Mouse (Mus musculus) myocyte (in vitro differentiated cells): ENCODE data around the gene Pla2g2d. TPM values are rescaled to one million over a fixed set of nuclear protein-coding genes. Genes with fewer than 3 reads are reported as not detected.

ENCODE experiments used
- H3K27me3 ChIP-seq: one replicate; pipeline ENCODE4 v1.6.1; 2011; ENCODE audit not compliant: control insufficient read depth, insufficient read depth, insufficient read length
- H3K36me3 ChIP-seq: one replicate; pipeline ENCODE4 v1.6.1; 2011; ENCODE audit not compliant: control insufficient read depth, insufficient read depth
- H3K4me2 ChIP-seq: one replicate; pipeline ENCODE4 v1.6.1; 2011; ENCODE audit warnings: low read depth, control low read depth
- H3K4me3 ChIP-seq: one replicate; pipeline ENCODE4 v1.5.1; 2011; ENCODE audit warnings: mild to moderate bottlenecking, control low read depth, moderate library complexity
- H3K79me2 ChIP-seq: one replicate; pipeline ENCODE4 v1.6.1; 2011; ENCODE audit not compliant: control insufficient read depth, insufficient read depth
- H3ac ChIP-seq: one replicate; pipeline ENCODE4 v1.6.1; 2011; ENCODE audit not compliant: control insufficient read depth, insufficient read length
- CEBPB ChIP-seq: IDR thresholded peaks from 2 replicates; pipeline ENCODE4 v1.6.1; 2011; ENCODE audit warnings: mild to moderate bottlenecking, moderate library complexity; ENCODE audit not compliant: poor library complexity, insufficient read depth, severe bottlenecking
- E2F4 ChIP-seq: IDR thresholded peaks from one replicate; pipeline ENCODE4 v1.6.1; 2011; ENCODE audit warnings: mild to moderate bottlenecking, control low read depth, moderate library complexity; ENCODE audit not compliant: insufficient read depth
- MAX ChIP-seq: IDR thresholded peaks from one replicate; pipeline ENCODE4 v1.6.1; 2011; ENCODE audit warnings: low read depth, mild to moderate bottlenecking, control low read depth
- MYOD1 ChIP-seq, 3 experiments: IDR thresholded peaks; one replicate each; pipeline ENCODE4 v1.6.1; 2011; ENCODE audit warnings: control low read depth in 2 of 3, low read depth in 2 of 3, mild to moderate bottlenecking in 2 of 3, moderate library complexity in 1 of 3; ENCODE audit not compliant: insufficient read length in 2 of 3, control insufficient read depth in 1 of 3
- MYOG ChIP-seq, 3 experiments: IDR thresholded peaks; one replicate each; pipeline ENCODE4 v1.6.1; 2011; ENCODE audit warnings: control low read depth in 2 of 3, low read depth in 2 of 3, mild to moderate bottlenecking in 2 of 3; ENCODE audit not compliant: insufficient read length in 2 of 3, control insufficient read depth in 1 of 3, insufficient read depth in 1 of 3
- POLR2A ChIP-seq: IDR thresholded peaks from one replicate; pipeline ENCODE4 v1.6.1; 2011; ENCODE audit warnings: low read depth, mild to moderate bottlenecking, control low read depth, moderate library complexity; ENCODE audit not compliant: insufficient read length
- POLR2AphosphoS2 ChIP-seq: IDR thresholded peaks from one replicate; pipeline ENCODE4 v1.6.1; 2011; ENCODE audit warnings: low read depth, control low read depth; ENCODE audit not compliant: insufficient read length
- REST ChIP-seq: IDR thresholded peaks from one replicate; pipeline ENCODE4 v1.6.1; 2011; ENCODE audit warnings: mild to moderate bottlenecking, control low read depth, moderate library complexity; ENCODE audit not compliant: insufficient read depth, insufficient read length
- SRF ChIP-seq: IDR thresholded peaks from one replicate; pipeline ENCODE4 v1.6.1; 2011; ENCODE audit warnings: low read depth; ENCODE audit not compliant: control insufficient read depth, insufficient read length
- TCF12 ChIP-seq: IDR thresholded peaks from one replicate; pipeline ENCODE4 v1.6.1; 2011; ENCODE audit warnings: mild to moderate bottlenecking, control low read depth; ENCODE audit not compliant: poor library complexity, insufficient read depth, severe bottlenecking
- TCF3 ChIP-seq: IDR thresholded peaks from one replicate; pipeline ENCODE4 v1.6.1; 2011; ENCODE audit warnings: low read depth, control low read depth; ENCODE audit not compliant: insufficient read length
- USF1 ChIP-seq: IDR thresholded peaks from one replicate; pipeline ENCODE4 v1.6.1; 2011; ENCODE audit warnings: low read depth, mild to moderate bottlenecking, control low read depth, moderate library complexity
- polyA plus RNA-seq: library from polyadenylated mRNA; unstranded; fragments of >200 nt; fragmentation: generic; extraction: Trizol; gene quantifications from one replicate; pipeline ENCODE4 v1.2.1, GENCODE M21; 2012; ENCODE audit warnings: missing spikeins

The Pla2g2d gene
- polyA plus RNA-seq, result 0.05 TPM

- H3ac ChIP-seq, result no peak within 1 kb of the TSS
- H3K4me2 ChIP-seq, result no peak within 1 kb of the TSS
- no peaks in the 10 kb centered on the region for H3K79me2 ChIP-seq
- H3K36me3 ChIP-seq, result no peaks in the 10 kb centered on the region
- H3K4me3 ChIP-seq, result no peak within 1 kb of the TSS
- H3K27me3 ChIP-seq, result peaks cover 21% of the 10 kb centered on the region
- no peak for TF ChIP-seq CEBPB
Measured at GRCm38 (mm10) chr4:138775435-138775834, at the start of gene Pla2g2d. Gene Pla2g2d (plus strand): TSS chr4:138775735.

GRCm38 (mm10) chr4:138725751-138726150 is 49.8 kb upstream of the Pla2g2d start:
- no peak overlapping the region for H3K4me3 ChIP-seq
- no peak overlapping the region for H3ac ChIP-seq
- no peak for TF ChIP-seq TCF12
- no peak for TF ChIP-seq POLR2A
- TF ChIP-seq REST, result no peak
- H3K36me3 ChIP-seq, result no peaks in the 10 kb centered on the region
- no peaks in the 10 kb centered on the region for H3K79me2 ChIP-seq
- H3K27me3 ChIP-seq, result peaks cover 32% of the 10 kb centered on the region
- no peak overlapping the region for H3K4me2 ChIP-seq

DNA sequence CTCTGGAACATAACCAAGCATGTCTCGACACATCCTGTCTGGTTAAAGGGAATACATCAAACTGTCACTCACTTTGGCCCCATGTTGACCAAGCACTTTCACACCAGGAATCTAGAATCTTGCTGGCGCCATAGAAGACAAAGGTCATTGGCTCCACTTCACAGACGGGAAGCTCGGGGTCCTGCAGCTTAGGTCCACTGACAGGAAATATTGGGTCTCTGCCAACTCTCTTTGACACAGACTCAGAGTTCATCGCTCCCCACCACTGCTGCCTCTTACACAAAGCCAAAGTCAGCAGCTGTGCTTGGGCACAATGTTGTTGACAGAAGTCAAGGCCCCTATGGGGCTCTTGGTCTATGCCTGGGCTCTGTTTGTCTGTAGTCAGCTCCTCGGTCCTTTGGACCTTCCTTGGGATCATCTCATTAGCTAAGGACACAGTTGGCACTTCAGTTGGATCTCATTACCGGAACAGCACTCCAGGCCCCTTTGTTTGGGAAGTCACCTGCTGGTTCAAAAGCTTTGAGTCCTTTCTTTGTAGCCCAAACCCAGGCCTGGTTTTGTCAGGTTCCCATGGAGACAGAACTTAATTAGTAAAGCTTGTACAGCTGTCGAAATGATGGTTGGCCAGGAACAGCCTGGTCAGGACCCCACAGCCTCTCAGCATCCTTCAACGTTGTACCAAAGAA is 46.4 kb upstream of the Pla2g2d start:
- Histone ChIP-seq H3K4me3 (no peak overlapping the region), H3ac (no peak overlapping the region), H3K36me3 (no peaks in the 10 kb centered on the region), H3K79me2 (no peaks in the 10 kb centered on the region), H3K4me2 (no peak overlapping the region), H3K27me3 (peaks cover 19% of the 10 kb centered on the region)
- no peak for TF ChIP-seq TCF3
- TF ChIP-seq MAX, result no peak
- no peak for TF ChIP-seq SRF
- no peak for TF ChIP-seq POLR2A
- no peak for TF ChIP-seq USF1
- no peak for TF ChIP-seq E2F4
- TF ChIP-seq MYOG (IDR thresholded peaks at IDR 0.05; ENCODE audit: control insufficient read depth in 1 of 3, insufficient read depth in 1 of 3, insufficient read length in 2 of 3, low read depth in 2 of 3), result no peak
- no peak for TF ChIP-seq TCF12
- TF ChIP-seq REST, result no peak
- no peak for TF ChIP-seq POLR2AphosphoS2
- no peak for TF ChIP-seq CEBPB

DNA sequence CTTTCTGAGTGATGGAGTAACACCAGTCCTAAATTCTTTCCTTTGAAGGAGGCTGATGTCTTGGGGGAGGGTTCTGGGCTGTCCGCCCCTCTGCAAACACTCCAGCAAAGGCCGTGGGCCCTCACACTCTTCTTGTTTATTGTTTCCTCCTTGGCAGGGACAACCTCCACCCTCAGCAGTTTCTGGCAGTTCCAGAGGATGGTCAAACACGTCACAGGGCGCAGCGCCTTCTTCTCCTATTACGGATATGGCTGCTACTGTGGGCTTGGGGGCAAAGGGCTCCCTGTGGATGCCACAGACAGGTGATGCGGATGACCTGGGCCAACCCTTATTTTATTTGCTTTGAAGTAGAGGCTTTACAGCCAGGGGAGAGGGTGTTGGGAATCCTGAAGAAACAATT is 41.4 kb upstream of the Pla2g2d start:
- no peaks in the 10 kb centered on the region for H3K36me3 ChIP-seq
- TF ChIP-seq POLR2AphosphoS2 (no peak), USF1 (no peak), CEBPB (no peak), POLR2A (no peak), TCF3 (no peak), TCF12 (no peak), SRF (no peak), MAX (no peak), MYOD1 (IDR thresholded peaks at IDR 0.05; ENCODE audit: control insufficient read depth in 1 of 3, insufficient read length in 2 of 3, low read depth in 2 of 3) (no peak), MYOG (IDR thresholded peaks at IDR 0.05; ENCODE audit: control insufficient read depth in 1 of 3, insufficient read depth in 1 of 3, insufficient read length in 2 of 3, low read depth in 2 of 3) (no peak), E2F4 (no peak), REST (no peak)
- no peak overlapping the region for H3K4me3 ChIP-seq
- peaks cover 41% of the 10 kb centered on the region for H3K27me3 ChIP-seq
- no peak overlapping the region for H3ac ChIP-seq
- H3K4me2 ChIP-seq, result no peak overlapping the region
- no peaks in the 10 kb centered on the region for H3K79me2 ChIP-seq

DNA sequence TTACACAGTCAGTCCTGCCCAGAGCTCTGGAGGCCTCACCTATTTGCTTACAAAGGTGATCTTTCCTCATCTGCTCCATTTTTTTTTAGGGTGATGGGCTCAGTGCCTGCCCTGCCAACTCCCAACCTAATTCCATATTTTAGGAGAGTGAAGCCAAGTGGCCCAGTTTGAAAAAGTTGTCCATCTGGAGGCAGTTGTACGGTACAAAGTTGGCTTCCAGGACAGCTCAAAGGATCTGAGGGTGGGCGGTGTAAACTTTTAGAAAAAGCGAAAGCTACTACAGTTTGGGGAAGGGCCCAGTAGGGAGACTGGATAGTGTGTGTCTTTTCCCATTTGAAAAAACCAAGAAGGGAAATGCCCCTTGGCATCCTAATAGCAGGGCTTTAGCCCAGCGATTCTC is 40.7 kb upstream of the Pla2g2d start:
- Histone ChIP-seq H3K36me3 (no peaks in the 10 kb centered on the region), H3ac (no peak overlapping the region), H3K79me2 (no peaks in the 10 kb centered on the region), H3K27me3 (peaks cover 46% of the 10 kb centered on the region), H3K4me2 (no peak overlapping the region), H3K4me3 (no peak overlapping the region)
- TF ChIP-seq POLR2A (no peak), TCF12 (no peak), MAX (no peak), REST (no peak), CEBPB (no peak), POLR2AphosphoS2 (no peak), MYOD1 (IDR thresholded peaks at IDR 0.05; ENCODE audit: control insufficient read depth in 1 of 3, insufficient read length in 2 of 3, low read depth in 2 of 3) (no peak), SRF (no peak)
